Mouse (Mus musculus): ENCODE measurements at regions not wholly inside any gene's neighbourhood (a gene's known extent, or its start where the extent isn't known, plus 50 kb on each side); places are given as distances from the start of the nearest gene placed in this dataset.

DNA sequence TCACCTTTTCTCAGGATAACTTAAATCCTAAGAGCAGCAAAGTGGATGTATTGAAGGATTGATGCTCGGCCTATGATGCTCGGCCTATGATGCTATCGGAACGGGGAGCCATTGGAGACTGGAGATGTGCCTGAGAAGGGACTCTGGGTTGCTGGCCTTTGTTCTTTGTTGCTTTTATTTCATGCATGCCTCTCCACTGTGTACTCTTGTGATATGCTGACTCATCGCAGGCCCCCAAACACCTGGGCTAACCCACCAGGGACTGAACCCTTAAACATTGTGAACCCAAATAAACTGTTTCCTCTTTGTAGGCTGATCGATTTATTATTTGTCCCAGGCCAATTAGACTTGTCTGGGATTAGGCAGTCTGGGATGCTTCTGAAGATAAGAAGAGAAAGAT is 61.9 kb downstream of the Pdcl3 start:
- TF ChIP-seq GATA1 (IDR thresholded peaks at IDR 0.05; ENCODE audit: borderline replicate concordance, low read length), result no peak
- TF ChIP-seq FLI1 (IDR thresholded peaks at IDR 0.05; ENCODE audit: low read length), result no peak

All from megakaryocyte, embryonic 14.5 days (primary cell).